Mouse (Mus musculus): ENCODE measurements around the gene Ccdc66.
A peak's percentile ranks its signal among the peaks of the same experiment; 100 is the strongest.

Gene Ccdc66

DNA sequence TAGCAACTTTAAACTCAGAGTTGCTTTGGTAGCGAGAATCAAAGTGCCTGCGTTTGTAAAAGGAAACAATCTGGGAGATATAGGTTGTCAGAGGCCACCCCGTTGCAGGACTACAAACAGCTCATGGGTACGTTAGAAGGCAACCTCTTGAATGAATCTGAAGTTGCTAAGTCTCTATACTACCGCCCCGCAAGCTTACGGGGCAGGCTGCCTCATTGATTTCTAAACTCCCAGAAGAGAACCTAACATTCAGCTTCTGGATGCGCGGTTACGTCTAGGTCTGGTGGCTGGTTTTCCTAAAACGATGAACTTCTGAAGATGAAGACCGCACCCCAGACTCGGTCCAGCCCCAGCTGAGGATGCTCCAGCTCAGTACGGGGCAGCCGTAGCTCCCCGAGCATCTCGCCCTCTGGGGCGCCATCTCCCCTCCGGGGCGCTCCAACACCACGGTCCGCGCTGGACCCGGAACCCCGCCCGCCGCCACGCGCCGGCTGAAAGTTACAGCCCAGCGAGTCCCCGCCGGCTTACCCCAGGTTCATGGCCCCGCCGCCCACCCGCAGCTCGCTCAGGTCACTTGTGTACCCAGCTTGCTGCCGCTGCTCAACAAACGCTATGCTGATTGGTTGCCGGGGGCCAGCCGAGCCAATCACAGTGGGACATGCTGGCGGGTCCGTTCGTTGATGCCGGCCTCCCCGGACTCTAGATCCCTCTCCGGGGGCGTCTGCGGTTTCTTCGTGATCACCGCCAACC, at the start of gene Ccdc66:
Gene Ccdc66 (minus strand): TSS at position 567 of the 750 bp plus-strand sequence.
- peak; percentile 100 for DNase-seq

DNA sequence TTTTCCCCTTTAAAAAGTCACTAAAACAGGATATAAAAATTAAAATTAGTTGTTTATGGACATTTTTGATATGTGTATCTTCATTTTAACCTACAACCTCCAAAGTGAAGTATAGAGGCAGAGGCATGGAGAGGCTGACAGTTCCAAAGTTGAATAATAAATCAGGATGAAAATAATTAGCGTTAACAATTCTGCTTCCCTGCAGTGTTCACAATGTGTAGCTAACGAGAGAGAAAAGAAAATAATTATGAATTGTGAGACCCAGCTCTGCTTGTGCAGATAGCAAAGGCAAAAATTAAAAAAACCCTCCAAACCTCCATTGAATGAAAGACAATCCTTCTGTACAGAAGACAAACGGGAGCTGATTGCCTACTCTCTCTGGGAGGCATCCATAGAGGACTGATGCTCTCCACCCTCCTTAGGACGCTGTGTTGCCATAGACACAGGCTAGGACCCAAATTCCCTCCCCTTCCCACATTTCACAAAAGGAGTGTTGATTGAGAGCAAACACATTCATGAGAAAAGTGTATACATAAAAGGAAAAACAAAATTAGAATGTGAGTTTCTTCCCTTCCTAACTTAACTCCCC, 35.7 kb upstream of the Ccdc66 start:
- no peak for DNase-seq

DNA sequence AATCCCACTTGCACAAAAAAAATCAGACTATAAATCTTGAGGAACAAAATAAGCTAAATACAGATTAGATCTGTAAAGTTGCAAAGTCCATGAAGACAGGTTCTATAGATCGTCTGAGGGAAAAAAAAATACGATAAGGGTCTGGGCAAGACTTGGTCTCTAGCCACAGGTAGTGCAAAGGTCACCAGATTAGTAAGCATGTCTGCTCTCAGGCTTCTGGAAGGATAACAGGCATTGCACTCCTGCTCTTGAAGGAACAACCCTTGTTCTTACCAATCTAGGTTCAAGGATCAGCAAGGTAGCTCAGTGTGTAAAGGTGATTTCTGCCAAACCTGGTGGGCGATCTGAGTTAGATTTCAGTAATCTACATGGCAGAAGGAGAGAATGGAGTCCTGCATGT, 28.2 kb upstream of the Ccdc66 start:
- DNase-seq = no peak

DNA sequence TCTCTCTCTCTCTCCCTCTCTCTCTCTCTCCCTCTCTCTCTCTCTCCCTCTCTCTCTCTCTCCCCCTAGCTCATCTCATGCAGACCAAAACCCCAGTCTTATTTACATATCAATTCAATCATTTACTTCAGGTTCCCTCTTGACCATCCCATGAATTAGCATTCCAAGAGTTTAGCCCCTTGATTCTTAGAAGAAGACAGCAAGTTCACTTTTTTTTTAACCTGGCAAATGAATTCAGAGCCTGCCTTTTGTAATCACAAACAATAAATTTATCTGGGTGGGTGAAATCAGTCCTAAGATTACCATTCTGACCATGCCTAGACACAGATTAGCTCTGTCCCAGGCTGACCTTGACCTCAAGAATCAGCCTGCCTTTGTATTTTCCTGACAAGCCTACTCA, 16.3 kb upstream of the Ccdc66 start:
- no peak for DNase-seq

DNA sequence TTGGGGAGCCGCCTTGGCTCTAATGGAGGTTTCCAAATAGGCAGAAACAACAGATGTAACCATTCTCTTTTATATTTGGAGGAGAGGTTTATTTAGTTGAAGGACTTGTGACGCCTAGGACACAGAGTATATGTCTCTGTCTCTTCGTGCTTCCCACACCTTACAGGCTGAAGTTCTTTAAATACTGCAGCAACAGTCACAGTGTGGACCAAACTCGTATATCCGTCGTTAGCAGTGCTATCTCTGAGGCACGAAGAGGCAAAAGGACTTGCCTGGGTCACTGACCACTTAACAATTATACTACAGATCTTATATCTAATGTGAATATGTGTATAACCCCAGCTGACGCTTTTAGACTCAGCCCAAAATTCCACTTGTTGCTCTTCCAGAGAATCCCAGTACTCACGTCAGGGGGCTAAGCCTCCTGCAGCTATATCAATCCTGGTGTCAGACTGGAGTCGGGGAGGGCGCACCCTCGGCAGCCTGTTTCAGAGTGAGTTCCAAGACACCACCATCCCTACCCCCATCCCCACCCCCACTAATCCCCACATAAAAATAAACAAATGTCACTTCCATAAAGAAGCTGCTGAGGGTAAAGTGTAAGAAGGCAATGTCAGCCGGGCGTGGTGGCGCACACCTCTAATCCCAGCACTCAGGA, 513 bp upstream of the Ccdc66 start:
- DNase-seq = no peak

DNA sequence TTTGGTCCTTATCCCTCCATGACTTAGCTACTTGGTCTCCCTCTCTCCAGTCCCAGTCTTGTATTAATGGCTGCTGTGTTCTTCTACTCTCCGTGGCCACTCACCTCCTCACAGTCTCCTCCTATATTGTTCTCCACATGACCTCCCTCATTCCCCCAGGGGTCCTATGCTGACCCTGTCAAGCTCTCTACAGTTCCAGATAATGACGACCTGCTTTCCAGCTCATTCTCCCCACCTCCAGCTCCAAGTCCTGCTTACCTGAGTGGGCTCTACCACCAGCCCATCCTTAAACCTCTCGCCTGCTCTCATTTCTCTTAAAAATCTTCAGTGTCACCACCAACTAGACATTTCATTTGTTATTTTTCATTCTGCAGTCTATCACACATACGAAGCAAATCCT, 7.2 kb downstream of the Ccdc66 start:
- DNase-seq = no peak

DNA sequence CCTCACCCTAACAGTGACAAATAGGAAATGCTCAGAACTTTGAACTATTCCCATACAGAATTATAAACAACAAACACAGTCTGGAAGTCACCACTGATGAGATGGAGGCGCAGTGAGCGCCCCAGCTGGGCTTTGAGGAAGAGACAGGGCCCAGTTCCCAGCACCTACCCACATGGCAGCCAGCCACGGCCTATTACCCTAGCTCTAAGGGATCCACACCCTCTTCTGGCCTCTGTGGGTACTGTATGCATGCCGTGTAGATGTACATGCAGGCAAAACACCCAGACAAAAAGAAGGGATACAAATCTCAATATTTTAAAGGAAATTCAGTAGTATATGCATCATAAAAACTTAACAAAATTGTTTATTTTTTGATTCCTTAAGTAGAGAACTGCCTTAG, 14.7 kb downstream of the Ccdc66 start:
- no peak for DNase-seq

DNA sequence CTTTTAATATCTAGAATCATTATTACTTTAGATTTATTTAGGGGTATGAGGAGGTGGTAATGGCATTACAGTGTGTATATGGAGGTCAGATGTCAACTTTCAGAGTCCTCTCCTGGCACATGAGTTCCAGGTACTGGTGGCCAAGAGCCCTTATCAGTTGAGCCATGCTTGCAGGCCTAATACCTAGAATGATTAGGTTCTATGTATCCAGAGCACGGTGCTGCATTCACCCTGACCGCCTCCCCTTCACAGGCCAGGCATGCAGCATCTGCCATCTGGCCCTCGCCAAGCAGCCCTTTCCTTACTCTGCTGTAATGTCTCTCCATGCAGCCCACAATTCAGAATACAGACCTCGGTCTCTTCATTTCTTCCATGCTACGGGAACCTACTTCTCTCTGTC, 16.9 kb downstream of the Ccdc66 start:
- DNase-seq = no peak

DNA sequence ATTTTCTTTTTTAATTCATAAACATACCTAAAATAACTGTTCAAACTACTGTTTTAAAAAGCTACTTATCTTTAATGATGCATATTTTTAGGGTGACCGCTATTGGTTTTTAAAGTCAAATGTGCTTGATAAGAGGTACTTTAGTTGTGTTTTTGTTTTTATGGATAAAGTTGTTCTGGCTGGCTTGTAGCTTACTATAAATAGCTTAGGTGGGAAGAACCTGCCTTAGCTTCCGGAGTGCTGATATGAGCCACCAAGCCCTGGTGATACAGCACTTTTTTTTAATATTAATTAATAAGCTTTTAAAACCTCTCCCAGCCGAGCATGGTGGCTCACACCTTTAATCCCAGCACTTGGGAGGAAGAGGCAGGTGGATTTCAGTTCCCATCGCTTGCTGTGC, 61.3 kb downstream of the Ccdc66 start:
- no peak for DNase-seq

DNA sequence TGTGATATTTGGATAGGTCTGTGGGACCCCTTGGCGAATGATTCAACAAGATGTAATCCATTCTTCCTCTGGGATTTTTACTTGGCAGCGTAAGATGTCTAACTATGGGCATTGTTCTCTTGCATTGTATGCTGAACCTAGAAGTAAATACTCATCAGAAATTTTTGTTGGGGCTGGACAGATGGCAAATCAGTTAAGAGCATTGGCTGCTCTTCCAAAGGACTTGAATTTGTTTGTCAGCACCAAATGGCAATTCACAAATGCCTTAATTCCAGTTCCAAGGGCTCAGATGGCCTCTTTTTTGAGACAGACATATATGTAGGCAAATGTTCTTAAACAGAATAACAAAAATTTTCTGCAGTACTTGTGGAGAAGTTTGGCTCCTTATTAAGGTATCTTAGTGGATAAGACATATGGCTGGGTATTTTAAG, 63.4 kb downstream of the Ccdc66 start:
- DNase-seq = no peak

DNA sequence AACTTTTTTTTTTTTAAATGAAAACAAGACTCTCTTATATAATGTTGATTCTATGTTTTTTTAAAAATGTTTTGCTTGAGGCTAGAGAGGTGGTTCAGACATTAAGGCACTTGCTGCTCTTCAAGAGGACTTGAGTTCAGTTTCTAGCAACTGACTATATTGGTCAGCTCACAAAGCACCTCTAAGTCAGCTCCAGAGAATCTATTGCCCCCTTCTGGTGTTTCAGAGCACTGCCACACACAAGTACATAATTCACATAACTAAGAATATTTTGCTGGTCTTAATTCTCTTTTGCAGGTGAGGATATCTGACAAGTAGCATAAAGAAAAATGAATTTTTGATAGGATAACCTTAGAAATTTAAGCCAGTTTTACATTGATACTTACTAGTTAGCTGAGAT, 67.3 kb downstream of the Ccdc66 start:
- DNase-seq = no peak

DNA sequence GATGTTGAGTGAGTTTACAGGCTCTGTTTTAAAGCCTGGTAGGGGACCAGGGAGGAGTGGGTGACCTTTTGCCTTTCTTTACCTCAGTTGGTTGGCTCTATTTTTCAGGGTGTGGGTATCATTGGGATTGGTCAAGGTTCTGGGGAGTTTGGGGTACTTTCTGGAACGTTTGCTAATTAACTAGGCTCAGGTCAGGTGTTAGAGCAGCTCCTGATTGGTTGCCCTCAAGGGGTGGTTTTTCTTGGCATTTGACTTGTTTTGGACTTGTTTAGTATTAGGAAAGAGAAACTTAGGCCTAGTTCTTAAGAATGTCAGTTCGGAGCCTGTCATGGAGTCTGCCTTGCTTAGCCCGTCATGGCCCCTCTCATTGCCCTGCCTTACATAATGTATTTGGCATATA, 71.4 kb downstream of the Ccdc66 start:
- no peak for DNase-seq

DNA sequence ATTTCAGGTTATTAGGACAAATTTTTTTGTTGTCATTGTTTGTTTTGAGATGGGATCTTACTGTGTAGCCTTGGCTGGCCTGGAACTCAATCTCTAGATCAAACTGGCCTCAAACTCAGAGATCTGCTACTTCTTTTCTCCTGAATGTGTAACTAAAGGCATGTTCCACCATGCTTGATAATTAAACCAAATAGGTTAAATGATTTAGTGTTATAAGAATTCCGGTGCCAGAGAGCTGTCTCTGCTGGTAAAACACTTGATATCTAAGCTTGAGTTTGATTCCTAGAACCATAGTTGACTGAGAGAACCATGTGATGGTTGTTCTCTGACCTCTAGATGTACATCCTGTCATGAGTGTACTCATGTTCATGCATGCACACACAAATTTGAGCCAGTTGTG, 72.1 kb downstream of the Ccdc66 start:
- no peak for DNase-seq

DNA sequence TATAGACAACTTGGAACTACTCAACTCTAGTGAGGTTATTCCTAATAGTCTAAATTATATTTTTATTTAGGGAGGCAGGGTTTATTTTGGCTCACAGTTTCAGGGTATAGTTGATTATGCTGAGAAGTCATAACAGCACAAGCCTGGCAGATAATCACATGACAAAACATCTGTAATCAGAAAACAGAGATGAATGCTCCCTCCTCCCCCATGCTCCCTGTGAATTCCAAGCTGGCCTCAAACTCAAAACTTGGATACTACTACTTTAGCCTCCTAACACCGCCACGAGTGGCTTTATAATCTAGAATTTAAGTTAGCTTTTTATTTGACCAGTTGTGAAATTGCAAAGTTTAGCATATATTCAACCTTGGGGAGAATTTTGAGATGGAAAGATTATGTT, 76.2 kb downstream of the Ccdc66 start:
- no peak for DNase-seq

Measured in kidney, adult 18-20 months (tissue).